Mouse (Mus musculus) neutrophil, adult 59 days (primary cell): Measurements from ENCODE around the gene Camkv. TPM values are rescaled to one million over a fixed set of nuclear protein-coding genes. Genes with fewer than 3 reads are reported as not detected.

Source experiments
- total RNA-seq, 2 experiments: library from RNA; stranded (reverse); gene quantifications; 1 replicate in 1 of 2; 2 replicates in 1 of 2; pipeline ENCODE4 v1.2.4; 2023

Camkv gene
- total RNA-seq = not detected

DNA sequence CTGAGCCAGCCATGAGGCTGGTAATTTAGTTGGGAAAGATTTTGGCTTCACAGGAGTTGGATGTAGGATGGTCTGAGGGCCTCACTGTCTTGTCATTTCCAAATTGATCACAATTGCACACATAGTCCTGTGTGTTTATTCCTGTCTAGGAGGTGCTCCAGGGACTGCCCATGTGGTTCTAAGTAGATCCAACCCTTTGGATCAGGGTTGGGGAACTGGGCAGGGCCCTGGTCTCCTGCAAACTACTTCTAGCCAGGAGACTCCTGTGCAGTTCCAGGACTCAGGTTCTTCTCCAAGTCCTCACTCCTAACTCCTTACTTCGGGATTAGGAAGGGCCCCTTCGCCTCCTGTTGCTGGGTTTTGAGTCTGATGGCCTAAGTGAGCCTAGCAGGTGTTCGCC lies at the start of gene Camkv:
Gene Camkv (plus strand): TSS at position 301 of the 400 bp plus-strand sequence.

GRCm38 (mm10) chr9:107887804-107888266 lies 47.6 kb upstream of the Camkv start, which contains the start of gene Mon1a:
Gene Mon1a, plus strand, starts transcription at chr9:107888151.

GRCm38 (mm10) chr9:107906252-107906966 lies 29.1 kb upstream of the Camkv start, which contains the start of gene Mst1r:
Gene Mst1r, plus strand, starts transcription at chr9:107906873.

DNA sequence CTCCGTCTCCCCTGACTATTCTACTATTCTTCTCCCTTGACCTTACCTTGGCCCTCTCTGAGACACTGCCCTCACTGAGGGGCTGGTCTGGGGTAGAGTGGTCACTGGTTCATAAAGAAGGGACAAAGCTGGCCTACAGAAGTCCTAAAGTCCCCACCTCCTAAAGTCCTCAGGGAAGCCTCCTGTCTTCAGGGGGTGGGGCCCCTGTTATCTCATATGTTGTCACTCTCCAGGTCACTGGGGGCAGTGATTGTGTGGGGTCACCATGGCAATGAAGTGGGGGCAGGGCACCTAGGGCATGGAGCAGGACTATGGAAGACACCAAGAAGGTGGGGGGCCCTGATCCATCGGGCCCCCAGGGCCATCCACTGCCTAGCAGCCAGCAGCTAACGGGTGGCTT lies 7.3 kb upstream of the Camkv start, which contains the start of gene Actl11:
Gene Actl11 (plus strand): TSS at position 301 of the 400 bp plus-strand sequence.

DNA sequence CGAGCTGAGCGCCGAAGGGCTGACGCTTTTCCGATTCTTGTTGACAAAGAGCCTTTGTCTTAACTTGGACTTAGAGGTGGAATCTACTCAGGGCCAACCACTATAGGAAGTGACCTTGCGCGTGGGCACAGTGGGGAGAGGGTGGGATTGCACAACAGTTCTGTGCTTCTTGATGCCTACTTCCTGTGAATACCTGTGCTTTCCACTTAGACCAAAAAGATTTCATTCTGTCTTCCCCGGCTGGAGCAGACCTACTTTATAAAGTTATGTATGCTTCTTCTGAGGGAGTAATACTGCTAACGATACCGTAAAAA lies 14.4 kb downstream of the Camkv start, which contains the start of gene Traip:
Gene Traip (plus strand): TSS at position 215 of the 314 bp plus-strand sequence.

GRCm38 (mm10) chr9:107975399-107976386 lies 40.2 kb downstream of the Camkv start, which contains the start of gene Uba7:
Gene Uba7, plus strand, starts transcription at chr9:107975505.

GRCm38 (mm10) chr9:107982681-107983346 lies 47.3 kb downstream of the Camkv start, which contains the start of gene Gm20661:
Gene Gm20661, plus strand, starts transcription at chr9:107983058.

DNA sequence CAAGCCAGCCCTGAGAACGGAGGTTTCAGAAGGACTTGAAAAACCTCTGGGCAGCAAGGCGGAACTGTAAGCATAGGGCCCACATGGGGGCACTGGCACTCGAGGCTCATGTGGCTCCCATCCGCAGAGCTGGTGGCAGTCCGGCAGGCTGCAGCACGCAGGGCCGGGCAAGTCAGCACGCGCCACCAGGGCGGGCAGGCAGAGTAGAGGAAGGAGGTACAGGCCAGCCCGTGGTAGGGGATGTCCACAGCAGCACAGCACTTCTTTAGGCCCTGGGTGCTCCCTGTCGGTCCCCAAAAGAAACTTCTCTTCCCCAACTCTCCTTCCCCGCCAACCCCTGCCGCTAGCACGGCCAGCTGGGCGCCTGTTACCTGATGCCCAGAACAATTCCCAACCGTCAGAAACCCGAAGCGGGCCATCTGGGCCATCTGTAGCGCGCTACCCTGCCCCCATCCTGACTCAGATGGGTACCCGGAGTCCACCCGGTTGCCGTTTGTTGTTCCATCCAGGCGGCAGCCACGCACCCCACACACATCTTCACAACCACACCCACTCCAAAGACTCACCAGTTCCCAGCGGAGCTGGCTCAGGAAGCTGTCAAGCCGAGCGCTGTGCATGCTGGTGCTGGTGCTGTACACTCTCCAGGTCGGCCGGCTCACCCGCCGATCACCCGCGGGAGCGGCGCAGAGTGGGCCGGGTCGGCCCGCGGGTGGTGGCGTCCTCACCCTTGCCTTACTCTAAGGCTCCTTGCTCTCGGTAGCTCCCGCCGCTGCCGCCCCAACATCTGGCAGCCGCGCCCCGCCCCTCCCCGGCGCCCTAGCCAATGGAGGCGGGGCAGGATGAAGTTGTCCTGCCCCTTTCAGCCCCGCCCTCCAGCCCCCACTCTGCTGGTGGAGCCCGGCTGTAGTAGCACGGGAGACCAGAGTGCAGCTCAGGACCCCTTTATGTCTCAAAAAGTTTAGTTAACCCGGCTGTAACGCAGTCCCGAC lies 50.0 kb downstream of the Camkv start, which contains the start of gene Inka1:
Gene Inka1 (minus strand): TSS at position 749 of the 989 bp plus-strand sequence.

GRCm38 (mm10) chr9:107992197-107992596 lies 56.7 kb downstream of the Camkv start, which contains the start of gene Cdhr4:
Gene Cdhr4, plus strand, starts transcription at chr9:107992497.

DNA sequence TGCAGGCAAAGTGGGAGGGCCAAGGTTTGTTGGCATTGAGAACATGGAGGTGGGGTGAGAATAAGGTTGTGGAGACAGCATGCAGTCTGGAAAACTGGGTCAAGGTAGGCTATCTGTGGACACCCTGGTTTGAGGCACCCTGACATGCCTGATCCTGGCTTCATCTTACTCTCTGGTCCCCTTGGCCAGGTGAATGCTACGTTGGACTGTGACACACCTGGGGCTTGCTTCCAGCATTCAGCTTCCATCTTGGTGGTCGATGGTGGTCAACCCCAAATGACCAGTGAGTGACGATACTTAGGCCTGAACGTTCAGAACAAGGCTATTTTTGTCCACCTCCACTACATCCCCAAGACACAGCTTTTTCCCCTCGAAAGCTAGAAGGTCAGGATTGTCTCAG lies 60.6 kb downstream of the Camkv start, which contains the start of gene Gm20662:
Gene Gm20662 (plus strand): TSS at position 301 of the 400 bp plus-strand sequence.

Other genes with a start within 250 kb of the Camkv start
- under 1 TPM in 1 of 2 experiments, not detected in 1; 0.53 TPM for gene Sema3f, start 225.2 kb upstream of the Camkv start, total RNA-seq
- 100 to 1,000 TPM; 165 to 173 TPM for gene Rbm5, start 164.7 kb upstream of the Camkv start, total RNA-seq
- gene Rbm6, start 62.4 kb upstream of the Camkv start, total RNA-seq = 10 to 100 TPM; 57.7 to 60.7 TPM
- 10 to 100 TPM in 1 of 2 experiments, 1 to 10 TPM in 1; 9.4 to 11.4 TPM for gene Mon1a, start 47.5 kb upstream of the Camkv start, total RNA-seq
- 1 to 10 TPM; 1.1 to 3.0 TPM for gene Mst1r, start 28.8 kb upstream of the Camkv start, total RNA-seq
- gene Actl11, start 7.2 kb upstream of the Camkv start, total RNA-seq = not detected
- gene Traip, start 14.5 kb downstream of the Camkv start, total RNA-seq = 10 to 100 TPM; 13.2 to 15.8 TPM
- 10 to 100 TPM; 69.2 to 70.8 TPM for gene Uba7, start 39.8 kb downstream of the Camkv start, total RNA-seq
- gene Gm20661, start 47.4 kb downstream of the Camkv start, total RNA-seq = not detected
- 1 to 10 TPM; 1.9 to 3.2 TPM for gene Inka1, start 50.2 kb downstream of the Camkv start, total RNA-seq
- gene Cdhr4, start 56.8 kb downstream of the Camkv start, total RNA-seq = under 1 TPM in 1 of 2 experiments, not detected in 1; 0.42 TPM
- not detected for gene Gm20662, start 60.7 kb downstream of the Camkv start, total RNA-seq
- gene Ip6k1, start 66.8 kb downstream of the Camkv start, total RNA-seq = 100 to 1,000 TPM; 111 to 126 TPM
- 10 to 100 TPM; 20.3 to 21.2 TPM for gene Gmppb, start 113.6 kb downstream of the Camkv start, total RNA-seq
- gene Amigo3, start 117.5 kb downstream of the Camkv start, total RNA-seq = 1 to 10 TPM; 3.6 to 4.7 TPM
- under 1 TPM in 1 of 2 experiments, not detected in 1; 0.20 TPM for gene Mst1, start 144.8 kb downstream of the Camkv start, total RNA-seq
- 10 to 100 TPM; 61.5 to 70.0 TPM for gene Rnf123, start 147.7 kb downstream of the Camkv start, total RNA-seq
- gene Apeh, start 158.9 kb downstream of the Camkv start, total RNA-seq = 10 to 100 TPM; 43.3 to 53.5 TPM